Mouse (Mus musculus) left cerebral cortex, postnatal 10 days (tissue): ENCODE measurements around the gene Slc35e2. TPM values are rescaled to one million over a fixed set of nuclear protein-coding genes. Genes with fewer than 3 reads are reported as not detected.
A peak's percentile ranks its signal among the peaks of the same experiment; 100 is the strongest.
"Not testable (repeated sequence)": the region's sequence is repeated elsewhere in the genome, so short reads cannot be mapped to it uniquely, and the experiment has no call there.

Source experiments
- DNase-seq, 2 experiments: peaks; one replicate each; pipeline ENCODE4 v3.0.0; 2021 to 2022; ENCODE audit warnings: low spot score in 2 of 2, mixed read lengths in 1 of 2; ENCODE audit errors: extremely low spot score in 1 of 2
- intact Hi-C: fragments of 180-260 bp; cut with DNase I; formaldehyde crosslinking; loops from one replicate; pipeline ENCODE4 v1.15.1; 2025
- total RNA-seq, 2 experiments: library from RNA; stranded (reverse); gene quantifications; 2 replicates each; pipeline ENCODE4 v1.2.3; 2021

The Slc35e2 gene
- total RNA-seq, 2 experiments from 2014 or later = 44.1 to 45.2 TPM

- no peak for DNase-seq
- intact Hi-C loops = no loop called here
Measured at GRCm38 (mm10) chr4:155605132-155605531, 3.9 kb downstream of the Slc35e2 start.

GRCm38 (mm10) chr4:155606825-155607224, 5.6 kb downstream of the Slc35e2 start:
- intact Hi-C loops = no loop called here
- DNase-seq = no peak

- intact Hi-C loops = no loop called here
- DNase-seq = no peak
Measured at GRCm38 (mm10) chr4:155611860-155612259, 10.6 kb downstream of the Slc35e2 start.

- intact Hi-C loops = no loop called here
- DNase-seq = no peak
Measured at GRCm38 (mm10) chr4:155613264-155613663, 12.0 kb downstream of the Slc35e2 start.

- intact Hi-C loops = no loop called here
- no peak for DNase-seq
Measured at GRCm38 (mm10) chr4:155618321-155618720, 17.1 kb downstream of the Slc35e2 start.

- DNase-seq = peak; percentile 97 to 98
- intact Hi-C loops = no loop called here
Measured at GRCm38 (mm10) chr4:155624338-155625291, 23.4 kb downstream of the Slc35e2 start, which contains the start of gene Cdk11b. Gene Cdk11b (plus strand): TSS chr4:155624854.

GRCm38 (mm10) chr4:155630267-155630666, 29.1 kb downstream of the Slc35e2 start:
- no peak for DNase-seq
- intact Hi-C loops = no loop called here

- intact Hi-C loops = no loop called here
- DNase-seq = no peak
Measured at GRCm38 (mm10) chr4:155635766-155636499, 34.7 kb downstream of the Slc35e2 start.

- intact Hi-C loops = no loop called here
- DNase-seq = no peak
Measured at GRCm38 (mm10) chr4:155643531-155643930, 42.3 kb downstream of the Slc35e2 start.

- intact Hi-C loops, DNase-seq: not testable (repeated sequence)
Measured at GRCm38 (mm10) chr4:155645308-155645707, 44.1 kb downstream of the Slc35e2 start, which contains the start of gene Gm10563. Gene Gm10563 (minus strand): TSS chr4:155645408.

- intact Hi-C loops = no loop called here
- no peak for DNase-seq
Measured at GRCm38 (mm10) chr4:155645721-155646120, 44.5 kb downstream of the Slc35e2 start.

- intact Hi-C loops = no loop called here
- DNase-seq = no peak
Measured at GRCm38 (mm10) chr4:155649355-155649754, 48.1 kb downstream of the Slc35e2 start.

- intact Hi-C loops = no loop called here
- no peak for DNase-seq
Measured at GRCm38 (mm10) chr4:155651553-155652269, 50.5 kb downstream of the Slc35e2 start.

- intact Hi-C loops = no loop called here
- DNase-seq = no peak
Measured at GRCm38 (mm10) chr4:155652283-155653085, 51.3 kb downstream of the Slc35e2 start.

- intact Hi-C loops = no loop called here
- DNase-seq = peak in 1 of 2 experiments; percentile 61
Measured at GRCm38 (mm10) chr4:155653086-155653450, 51.9 kb downstream of the Slc35e2 start, which contains the start of gene Mmp23. Gene Mmp23 (minus strand): TSS chr4:155653384.

GRCm38 (mm10) chr4:155653451-155654182, 52.4 kb downstream of the Slc35e2 start:
- intact Hi-C loops = no loop called here

GRCm38 (mm10) chr4:155654183-155654455, 52.9 kb downstream of the Slc35e2 start:
- no peak for DNase-seq
- intact Hi-C loops = no loop called here

More at GRCm38 (mm10) chr4:155653451-155654182, 52.4 kb downstream of the Slc35e2 start:
- no peak for DNase-seq
